Mouse (Mus musculus): Measurements from ENCODE around the gene Vmn2r85. TPM values are rescaled to one million over a fixed set of nuclear protein-coding genes. Genes with fewer than 3 reads are reported as not detected.
"Not testable (repeated sequence)": the region's sequence is repeated elsewhere in the genome, so short reads cannot be mapped to it uniquely, and the experiment has no call there.

Vmn2r85 gene
- 0.03 and 0.04 TPM in 2 replicates for polyA plus RNA-seq (2012; rRNA removed)
- not detected in 2 replicates for polyA plus RNA-seq (2014; fragmentation: Nextera tagmentation; extraction: Ambion mirVana)

GRCm38 (mm10) chr10:130429603-130430002, at the start of gene Vmn2r85:
TSS of gene Vmn2r85 (minus strand) at chr10:130429703.
- DNase-seq (ENCODE audit: low spot score); H3K4me2 ChIP-seq (replicated peaks; ENCODE audit: low read depth, low read length, severe bottlenecking); H3K9me3 ChIP-seq (ENCODE audit: control insufficient read depth, low read length); H3K4me1 ChIP-seq (ENCODE audit: control insufficient read depth, insufficient read depth, low read length); H3K27me3 ChIP-seq (ENCODE audit: control insufficient read depth, insufficient read depth, low read length); H3K36me3 ChIP-seq (ENCODE audit: control insufficient read depth, insufficient read depth, low read length); ATAC-seq (ENCODE audit: low FRiP score, low read depth); H3K9ac ChIP-seq (ENCODE audit: low read depth, low read length, severe bottlenecking); H3K4me3 ChIP-seq (replicated peaks; ENCODE audit: low read length); H3K27ac ChIP-seq (replicated peaks; ENCODE audit: low read depth, low read length): not testable (repeated sequence)

GRCm38 (mm10) chr10:130470311-130470760, 40.8 kb upstream of the Vmn2r85 start:
- WGBS: 4% methylated on average over 35 of the region's 36 CpGs
- TF ChIP-seq POLR2A (IDR thresholded peaks at IDR 0.05; ENCODE audit: borderline replicate concordance, extremely low read depth, insufficient read depth, insufficient read length): peak; percentile 47; the same call in 1 of the 2 replicates
- ATAC-seq (ENCODE audit: low FRiP score, low read depth): peak; percentile 92
- Histone ChIP-seq H3K27me3 (ENCODE audit: control insufficient read depth, insufficient read depth, low read length) (no peaks in the 10 kb centered on the region), H3K9me3 (ENCODE audit: control insufficient read depth, low read length) (no peaks in the 10 kb centered on the region), H3K4me2 (replicated peaks; ENCODE audit: low read depth, low read length, severe bottlenecking) (peak overlapping the region; percentile 74), H3K4me3 (replicated peaks; ENCODE audit: low read length) (peak overlapping the region; percentile 48), H3K36me3 (ENCODE audit: control insufficient read depth, insufficient read depth, low read length) (no peaks in the 10 kb centered on the region), H3K4me1 (ENCODE audit: control insufficient read depth, insufficient read depth, low read length) (no peaks in the 10 kb centered on the region), H3K27ac (replicated peaks; ENCODE audit: low read depth, low read length) (peak overlapping the region; percentile 61; the same call in 1 of the 2 replicates), H3K9ac (ENCODE audit: low read depth, low read length, severe bottlenecking) (peak overlapping the region; percentile 60)
- peak; percentile 37 for DNase-seq (ENCODE audit: low spot score)

- H3K9me3 ChIP-seq (ENCODE audit: control insufficient read depth, low read length); DNase-seq (ENCODE audit: low spot score); H3K4me1 ChIP-seq (ENCODE audit: control insufficient read depth, insufficient read depth, low read length); H3K9ac ChIP-seq (ENCODE audit: low read depth, low read length, severe bottlenecking); H3K27me3 ChIP-seq (ENCODE audit: control insufficient read depth, insufficient read depth, low read length); H3K36me3 ChIP-seq (ENCODE audit: control insufficient read depth, insufficient read depth, low read length); H3K4me2 ChIP-seq (replicated peaks; ENCODE audit: low read depth, low read length, severe bottlenecking); H3K4me3 ChIP-seq (replicated peaks; ENCODE audit: low read length); ATAC-seq (ENCODE audit: low FRiP score, low read depth); H3K27ac ChIP-seq (replicated peaks; ENCODE audit: low read depth, low read length): not testable (repeated sequence)
- 79% methylated on average over 1 of the region's 1 CpGs for WGBS
Observed at GRCm38 (mm10) chr10:130455950-130456349, 26.4 kb upstream of the Vmn2r85 start, which contains the start of gene Vmn2r86. TSS of gene Vmn2r86 (minus strand) at chr10:130456050.

- Histone ChIP-seq H3K9me3 (ENCODE audit: control insufficient read depth, low read length) (no peaks in the 10 kb centered on the region), H3K9ac (ENCODE audit: low read depth, low read length, severe bottlenecking) (no peak overlapping the region), H3K36me3 (ENCODE audit: control insufficient read depth, insufficient read depth, low read length) (no peaks in the 10 kb centered on the region), H3K4me1 (ENCODE audit: control insufficient read depth, insufficient read depth, low read length) (no peaks in the 10 kb centered on the region), H3K4me3 (replicated peaks; ENCODE audit: low read length) (no peak overlapping the region), H3K27me3 (ENCODE audit: control insufficient read depth, insufficient read depth, low read length) (no peaks in the 10 kb centered on the region), H3K27ac (replicated peaks; ENCODE audit: low read depth, low read length) (no peak overlapping the region), H3K4me2 (replicated peaks; ENCODE audit: low read depth, low read length, severe bottlenecking) (no peak overlapping the region)
- WGBS: 87% methylated on average over 21 of the region's 21 CpGs
- TF ChIP-seq POLR2A (IDR thresholded peaks at IDR 0.05; ENCODE audit: borderline replicate concordance, extremely low read depth, insufficient read depth, insufficient read length): no peak
- ATAC-seq (ENCODE audit: low FRiP score, low read depth) (no peak), DNase-seq (ENCODE audit: low spot score) (no peak)
Observed at GRCm38 (mm10) chr10:130444776-130445175, 15.3 kb upstream of the Vmn2r85 start.

- ATAC-seq (ENCODE audit: low FRiP score, low read depth); H3K27ac ChIP-seq (replicated peaks; ENCODE audit: low read depth, low read length); H3K9me3 ChIP-seq (ENCODE audit: control insufficient read depth, low read length); DNase-seq (ENCODE audit: low spot score); H3K4me2 ChIP-seq (replicated peaks; ENCODE audit: low read depth, low read length, severe bottlenecking); H3K27me3 ChIP-seq (ENCODE audit: control insufficient read depth, insufficient read depth, low read length); H3K4me1 ChIP-seq (ENCODE audit: control insufficient read depth, insufficient read depth, low read length); H3K4me3 ChIP-seq (replicated peaks; ENCODE audit: low read length); H3K36me3 ChIP-seq (ENCODE audit: control insufficient read depth, insufficient read depth, low read length); H3K9ac ChIP-seq (ENCODE audit: low read depth, low read length, severe bottlenecking): not testable (repeated sequence)
- WGBS: 81% methylated on average over 11 of the region's 11 CpGs
Observed at GRCm38 (mm10) chr10:130434185-130434898, 4.8 kb upstream of the Vmn2r85 start.

- WGBS: 70% methylated on average over 2 of the region's 2 CpGs
- not testable (repeated sequence) for H3K36me3 ChIP-seq (ENCODE audit: control insufficient read depth, insufficient read depth, low read length); H3K4me3 ChIP-seq (replicated peaks; ENCODE audit: low read length); H3K4me2 ChIP-seq (replicated peaks; ENCODE audit: low read depth, low read length, severe bottlenecking); H3K9me3 ChIP-seq (ENCODE audit: control insufficient read depth, low read length); ATAC-seq (ENCODE audit: low FRiP score, low read depth); H3K27me3 ChIP-seq (ENCODE audit: control insufficient read depth, insufficient read depth, low read length); H3K27ac ChIP-seq (replicated peaks; ENCODE audit: low read depth, low read length); H3K4me1 ChIP-seq (ENCODE audit: control insufficient read depth, insufficient read depth, low read length); H3K9ac ChIP-seq (ENCODE audit: low read depth, low read length, severe bottlenecking); DNase-seq (ENCODE audit: low spot score)
Observed at GRCm38 (mm10) chr10:130422368-130422767, 7.1 kb downstream of the Vmn2r85 start.

Data from limb, embryonic 14.5 days (tissue).